Mouse (Mus musculus) megakaryocyte, embryonic 14.5 days (primary cell): Measurements from ENCODE around the gene Isg15. TPM values are rescaled to one million over a fixed set of nuclear protein-coding genes. Genes with fewer than 3 reads are reported as not detected.

Source experiments
- H3K27me3 ChIP-seq: replicated peaks from 2 replicates; pipeline ENCODE3; 2012; ENCODE audit warnings: inconsistent platforms
- H3K36me3 ChIP-seq: replicated peaks from 2 replicates; pipeline ENCODE3; 2012; ENCODE audit warnings: low read length, inconsistent platforms, mixed read lengths
- H3K4me1 ChIP-seq: 2 replicates; pipeline ENCODE4 v1.6.1; 2012; ENCODE audit warnings: inconsistent platforms
- H3K4me3 ChIP-seq: replicated peaks from 2 replicates; pipeline ENCODE3; 2012; ENCODE audit warnings: moderate library complexity, mild to moderate bottlenecking, inconsistent platforms
- H3K9me3 ChIP-seq: 2 replicates; pipeline ENCODE4 v1.6.1; 2012; ENCODE audit warnings: inconsistent platforms
- FLI1 ChIP-seq: IDR thresholded peaks from 2 replicates; pipeline ENCODE4 v1.6.1; 2012; ENCODE audit warnings: low read length, inconsistent platforms, mixed read lengths
- GATA1 ChIP-seq: IDR thresholded peaks from 3 replicates; pipeline ENCODE4 v1.6.1; 2012; ENCODE audit warnings: mixed read lengths, low read length, inconsistent platforms, borderline replicate concordance
- polyA plus RNA-seq: library from polyadenylated mRNA; stranded (reverse); fragments of >175 nt; gene quantifications from 2 replicates; pipeline ENCODE4 v1.2.3, GENCODE M21; 2012; ENCODE audit warnings: low replicate concordance; ENCODE audit not compliant: insufficient read depth

The Isg15 gene
- polyA plus RNA-seq, 1 experiment = 48.7 TPM

- no peak for TF ChIP-seq FLI1
- no peak for TF ChIP-seq GATA1
- Histone ChIP-seq H3K36me3 (no peaks in the 10 kb centered on the region), H3K4me1 (peaks cover 20% of the 10 kb centered on the region), H3K27me3 (peaks cover 28% of the 10 kb centered on the region), H3K9me3 (no peaks in the 10 kb centered on the region; the same call in 1 of the 2 replicates), H3K4me3 (no peak overlapping the region)
Measured at GRCm38 (mm10) chr4:156208872-156209271, 8.3 kb upstream of the Isg15 start.

GRCm38 (mm10) chr4:156203413-156204131, 3.0 kb upstream of the Isg15 start:
- Histone ChIP-seq H3K27me3 (peaks cover 33% of the 10 kb centered on the region), H3K9me3 (no peaks in the 10 kb centered on the region), H3K36me3 (peaks cover 3% of the 10 kb centered on the region), H3K4me3 (peak overlapping the region; percentile 94), H3K4me1 (peaks cover 60% of the 10 kb centered on the region)
- TF ChIP-seq FLI1 (no peak), GATA1 (no peak)

GRCm38 (mm10) chr4:156203001-156203412, 2.4 kb upstream of the Isg15 start, which contains the start of gene AW011738:
AW011738 (plus strand) TSS chr4:156203304.
- peaks cover 3% of the 10 kb centered on the region for H3K36me3 ChIP-seq
- H3K27me3 ChIP-seq = peaks cover 33% of the 10 kb centered on the region
- H3K4me1 ChIP-seq = peaks cover 64% of the 10 kb centered on the region
- no peak for TF ChIP-seq GATA1
- TF ChIP-seq FLI1 = no peak
- no peaks in the 10 kb centered on the region for H3K9me3 ChIP-seq
- H3K4me3 ChIP-seq = peak within 1 kb of the TSS; percentile 94

- Histone ChIP-seq H3K27me3 (peaks cover 33% of the 10 kb centered on the region), H3K9me3 (no peaks in the 10 kb centered on the region), H3K36me3 (peaks cover 3% of the 10 kb centered on the region), H3K4me3 (peak overlapping the region; percentile 94), H3K4me1 (peaks cover 67% of the 10 kb centered on the region)
- TF ChIP-seq FLI1 (no peak), GATA1 (no peak)
Measured at GRCm38 (mm10) chr4:156202462-156202893, 1.9 kb upstream of the Isg15 start.

GRCm38 (mm10) chr4:156197829-156198205, 2.8 kb downstream of the Isg15 start:
- peaks cover 47% of the 10 kb centered on the region for H3K27me3 ChIP-seq
- peaks cover 60% of the 10 kb centered on the region for H3K4me1 ChIP-seq
- H3K4me3 ChIP-seq = peak overlapping the region; percentile 97
- H3K36me3 ChIP-seq = peaks cover 3% of the 10 kb centered on the region
- no peak for TF ChIP-seq GATA1
- TF ChIP-seq FLI1 = no peak
- H3K9me3 ChIP-seq = no peaks in the 10 kb centered on the region

- TF ChIP-seq FLI1 (no peak), GATA1 (no peak)
- Histone ChIP-seq H3K9me3 (no peaks in the 10 kb centered on the region), H3K36me3 (peaks cover 3% of the 10 kb centered on the region), H3K27me3 (peaks cover 49% of the 10 kb centered on the region), H3K4me1 (peaks cover 60% of the 10 kb centered on the region), H3K4me3 (peak within 1 kb of the TSS; percentile 97)
Measured at GRCm38 (mm10) chr4:156197131-156197828, 3.3 kb downstream of the Isg15 start, which contains the start of gene Agrn. Agrn (minus strand) TSS chr4:156197488.

GRCm38 (mm10) chr4:156195927-156196870, 4.4 kb downstream of the Isg15 start:
- H3K9me3 ChIP-seq = no peaks in the 10 kb centered on the region
- H3K27me3 ChIP-seq = peaks cover 60% of the 10 kb centered on the region
- TF ChIP-seq GATA1 (no peak), FLI1 (no peak)
- peaks cover 54% of the 10 kb centered on the region for H3K4me1 ChIP-seq
- H3K36me3 ChIP-seq = peaks cover 3% of the 10 kb centered on the region
- H3K4me3 ChIP-seq = peak overlapping the region; percentile 97

- Histone ChIP-seq H3K4me1 (peaks cover 36% of the 10 kb centered on the region), H3K4me3 (no peak overlapping the region), H3K9me3 (no peaks in the 10 kb centered on the region), H3K36me3 (no peaks in the 10 kb centered on the region), H3K27me3 (peaks cover 78% of the 10 kb centered on the region)
- TF ChIP-seq GATA1 (no peak), FLI1 (no peak)
Measured at GRCm38 (mm10) chr4:156194346-156194745, 6.3 kb downstream of the Isg15 start.

- H3K4me1 ChIP-seq = peaks cover 35% of the 10 kb centered on the region
- H3K36me3 ChIP-seq = no peaks in the 10 kb centered on the region
- TF ChIP-seq FLI1 (no peak), GATA1 (no peak)
- no peaks in the 10 kb centered on the region for H3K9me3 ChIP-seq
- peaks cover 83% of the 10 kb centered on the region for H3K27me3 ChIP-seq
- no peak overlapping the region for H3K4me3 ChIP-seq
Measured at GRCm38 (mm10) chr4:156193906-156194305, 6.7 kb downstream of the Isg15 start.

- no peaks in the 10 kb centered on the region for H3K36me3 ChIP-seq
- H3K27me3 ChIP-seq = peaks cover 89% of the 10 kb centered on the region
- H3K9me3 ChIP-seq = no peaks in the 10 kb centered on the region
- TF ChIP-seq FLI1 = no peak
- TF ChIP-seq GATA1 = no peak
- H3K4me3 ChIP-seq = no peak overlapping the region
- peaks cover 32% of the 10 kb centered on the region for H3K4me1 ChIP-seq
Measured at GRCm38 (mm10) chr4:156193200-156193590, 7.4 kb downstream of the Isg15 start.
